Mouse (Mus musculus) left cerebral cortex, adult 18-20 months (tissue): ENCODE measurements around the gene Zxdc. TPM values are rescaled to one million over a fixed set of nuclear protein-coding genes. Genes with fewer than 3 reads are reported as not detected.

ENCODE experiments used
- DNase-seq, 2 experiments: peaks; one replicate each; pipeline ENCODE4 v3.0.0; 2021 to 2022; ENCODE audit warnings: low spot score in 2 of 2, mixed read lengths in 1 of 2
- total RNA-seq, 2 experiments: library from RNA; stranded (reverse); gene quantifications; 2 replicates each; pipeline ENCODE4 v1.2.3; 2021

Zxdc gene
- total RNA-seq, 2 experiments from 2014 or later: 30.9 to 31.9 TPM

DNA sequence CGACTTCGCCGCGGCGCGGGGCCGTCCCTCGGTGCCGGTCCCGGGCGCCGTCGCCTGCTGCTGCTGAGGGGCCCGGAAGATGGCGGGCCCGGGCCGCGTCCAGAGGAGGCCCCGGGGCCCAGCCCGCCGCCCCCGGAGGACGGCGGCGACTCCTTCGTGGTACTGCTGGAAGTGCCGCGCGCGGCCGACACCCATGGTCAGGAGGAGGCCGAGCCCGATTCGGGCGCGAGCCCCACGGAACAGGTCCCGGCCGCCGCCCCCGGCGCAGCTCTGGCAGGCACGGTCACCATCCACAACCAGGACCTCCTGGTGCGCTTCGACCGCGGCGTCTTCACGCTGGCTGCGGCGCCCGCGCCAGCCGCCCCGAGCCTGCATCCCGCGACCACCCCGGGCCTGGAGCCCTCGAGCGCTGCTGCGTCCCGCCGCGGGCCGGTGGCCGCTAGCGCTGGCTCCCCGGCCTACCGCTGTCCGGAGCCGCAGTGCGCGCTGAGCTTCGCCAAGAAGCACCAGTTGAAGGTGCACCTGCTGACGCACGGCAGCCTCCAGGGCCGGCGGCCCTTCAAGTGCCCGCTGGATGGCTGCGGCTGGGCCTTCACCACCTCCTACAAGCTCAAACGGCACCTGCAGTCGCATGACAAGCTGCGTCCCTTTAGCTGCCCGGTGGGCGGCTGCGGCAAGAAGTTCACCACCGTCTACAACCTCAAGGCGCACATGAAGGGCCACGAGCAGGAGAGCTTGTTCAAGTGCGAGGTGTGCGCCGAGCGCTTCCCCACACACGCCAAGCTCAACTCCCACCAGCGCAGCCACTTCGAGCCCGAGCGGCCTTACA, 647 bp downstream of the Zxdc start:
- DNase-seq: peak; percentile 28 to 50

- DNase-seq: no peak
Observed at GRCm38 (mm10) chr6:90374647-90375046, 5.4 kb downstream of the Zxdc start.

GRCm38 (mm10) chr6:90377708-90378107, 8.4 kb downstream of the Zxdc start:
- DNase-seq: no peak

GRCm38 (mm10) chr6:90381465-90381864, 12.2 kb downstream of the Zxdc start:
- no peak for DNase-seq

DNA sequence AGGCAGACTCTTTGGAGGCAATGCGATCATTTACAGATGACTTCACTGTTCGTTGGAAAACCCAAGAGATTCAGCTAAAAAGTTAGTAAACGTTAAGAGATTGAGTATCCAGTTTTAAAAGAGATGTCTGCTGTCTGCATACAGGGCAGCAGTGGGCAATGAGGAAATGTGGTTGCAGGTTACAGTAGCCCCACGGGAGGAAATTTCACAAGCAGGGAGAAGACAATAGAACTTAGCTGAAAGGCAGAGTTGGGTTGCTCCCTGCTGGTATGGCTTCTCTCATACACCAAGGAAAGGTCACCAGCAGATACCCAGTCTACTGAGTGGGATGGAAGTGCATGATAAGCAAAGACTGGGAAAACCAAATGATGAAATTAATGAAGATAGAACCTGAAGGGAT, 21.3 kb downstream of the Zxdc start:
- no peak for DNase-seq

- no peak for DNase-seq
Observed at GRCm38 (mm10) chr6:90393948-90394347, 24.7 kb downstream of the Zxdc start.

DNA sequence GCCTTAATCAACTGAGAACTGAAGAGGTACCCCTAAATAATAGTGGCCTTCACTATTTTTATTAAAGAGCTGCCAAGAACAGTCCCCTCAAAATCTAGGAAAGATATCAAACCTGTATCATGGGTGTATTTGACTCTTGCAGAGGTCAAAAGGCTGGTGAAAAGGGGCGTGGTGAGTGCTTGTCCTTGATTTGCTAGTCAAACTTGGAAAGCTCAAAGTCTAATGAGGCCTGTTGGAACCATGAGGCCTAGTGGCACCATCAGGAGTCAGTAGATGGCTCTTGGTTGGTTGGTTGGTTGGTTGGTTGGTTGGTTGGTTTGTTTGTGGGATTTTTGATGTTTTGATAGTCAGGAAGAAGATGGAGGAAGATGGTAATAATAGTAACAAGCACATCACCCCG, 26.5 kb downstream of the Zxdc start:
- no peak for DNase-seq

- DNase-seq: no peak
Observed at GRCm38 (mm10) chr6:90397291-90397690, 28.0 kb downstream of the Zxdc start.

DNA sequence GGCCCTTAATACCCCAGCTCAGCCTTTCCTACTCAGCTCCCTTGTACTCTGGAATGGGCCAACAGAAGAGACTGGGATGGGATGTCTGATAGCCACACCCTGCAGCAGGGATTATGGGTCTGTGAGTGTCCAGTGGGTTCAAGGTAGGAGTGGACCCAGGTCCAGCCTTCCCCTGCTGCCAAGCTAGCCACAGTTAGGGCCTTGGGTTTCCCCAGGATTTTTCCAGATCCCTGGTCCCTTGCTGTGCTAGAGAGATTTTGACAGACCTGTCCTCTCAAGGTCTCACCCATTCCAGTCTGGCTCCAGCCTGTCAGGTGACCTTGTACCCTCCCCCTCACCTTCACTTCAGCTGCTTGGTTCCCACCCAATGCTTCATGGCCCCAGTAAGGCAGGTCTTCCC, 39.3 kb downstream of the Zxdc start:
- no peak for DNase-seq

DNA sequence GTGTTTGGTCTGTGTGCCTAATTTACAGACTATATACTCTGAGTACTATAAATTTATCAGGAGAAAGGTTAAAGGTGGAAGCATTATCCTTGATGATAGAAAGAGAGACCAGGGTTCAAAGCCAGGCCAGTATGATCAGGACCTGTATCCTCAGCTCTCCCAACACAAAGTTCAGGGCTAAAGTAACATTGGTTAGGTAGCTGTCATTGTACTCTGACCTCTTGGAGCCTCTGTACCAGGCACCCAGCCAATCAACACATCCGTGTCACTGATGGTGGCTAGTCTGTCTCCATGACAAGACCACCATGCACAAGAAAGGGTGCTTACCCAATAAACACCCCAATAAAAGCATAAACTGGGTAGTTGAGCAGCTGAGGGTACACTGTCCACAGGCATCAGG, 41.7 kb downstream of the Zxdc start:
- DNase-seq: no peak

GRCm38 (mm10) chr6:90411926-90412325, 42.6 kb downstream of the Zxdc start:
- no peak for DNase-seq

DNA sequence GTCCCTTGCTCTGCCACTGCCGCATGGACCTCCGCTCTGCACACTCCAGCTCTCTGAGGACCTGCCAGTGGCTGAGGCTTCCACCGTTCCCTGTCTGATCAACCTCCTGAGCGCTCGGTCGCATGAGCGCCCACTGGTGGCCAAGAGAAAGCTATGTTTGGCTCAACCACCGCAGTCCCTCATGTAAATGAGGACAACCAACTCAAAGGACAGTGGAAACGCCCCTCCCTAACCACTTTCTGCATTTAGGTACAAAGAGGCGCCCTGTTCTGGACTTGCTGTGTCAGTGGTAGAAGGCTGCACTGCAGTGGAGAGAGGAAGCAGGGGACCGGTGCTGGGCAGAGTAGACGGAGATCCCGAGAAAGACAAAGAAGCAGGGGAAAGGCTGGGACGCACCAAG, 53.3 kb downstream of the Zxdc start:
- peak; percentile 84 to 88 for DNase-seq

GRCm38 (mm10) chr6:90425361-90425760, 56.1 kb downstream of the Zxdc start:
- DNase-seq: no peak

- DNase-seq: no peak
Observed at GRCm38 (mm10) chr6:90426003-90426402, 56.7 kb downstream of the Zxdc start.

DNA sequence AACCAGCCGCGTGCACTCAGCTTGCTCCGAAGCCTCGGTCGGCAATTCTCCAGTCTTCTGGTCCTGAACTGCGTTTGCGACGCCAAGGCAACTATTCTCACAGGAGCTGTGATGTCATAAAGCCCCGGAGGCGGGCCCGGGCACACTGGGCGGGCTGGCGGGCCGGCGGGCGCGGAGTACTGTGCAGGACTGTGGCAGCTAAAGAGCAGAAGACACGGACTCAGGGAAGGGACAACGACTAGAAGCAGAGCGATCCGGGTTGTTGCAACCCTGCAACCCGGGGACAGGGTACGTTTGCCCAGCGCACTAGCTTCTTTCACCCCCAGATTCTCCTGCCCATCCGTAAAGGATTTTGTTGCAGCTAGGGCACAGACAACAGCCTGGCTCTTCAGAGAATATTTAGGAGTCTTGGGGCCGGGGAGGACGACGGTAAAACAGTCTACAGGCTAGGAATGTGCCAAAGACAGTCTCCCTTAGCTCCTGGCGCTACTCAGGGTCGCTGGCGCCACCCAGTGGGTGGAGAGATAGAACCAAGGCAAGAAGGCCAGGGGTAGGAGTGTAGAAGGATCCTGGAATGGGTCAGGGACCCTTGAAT, 59.2 kb downstream of the Zxdc start, which contains the start of gene Cfap100:
Cfap100 (minus strand) TSS at position 418 of the 595 bp plus-strand sequence.
- DNase-seq: peak; percentile 68 to 76

GRCm38 (mm10) chr6:90429911-90430310, 60.6 kb downstream of the Zxdc start:
- DNase-seq: peak; percentile 44 to 63

- peak; percentile 64 to 68 for DNase-seq
Observed at GRCm38 (mm10) chr6:90431487-90431886, 62.2 kb downstream of the Zxdc start.

- DNase-seq: no peak
Observed at GRCm38 (mm10) chr6:90434687-90435086, 65.4 kb downstream of the Zxdc start.

DNA sequence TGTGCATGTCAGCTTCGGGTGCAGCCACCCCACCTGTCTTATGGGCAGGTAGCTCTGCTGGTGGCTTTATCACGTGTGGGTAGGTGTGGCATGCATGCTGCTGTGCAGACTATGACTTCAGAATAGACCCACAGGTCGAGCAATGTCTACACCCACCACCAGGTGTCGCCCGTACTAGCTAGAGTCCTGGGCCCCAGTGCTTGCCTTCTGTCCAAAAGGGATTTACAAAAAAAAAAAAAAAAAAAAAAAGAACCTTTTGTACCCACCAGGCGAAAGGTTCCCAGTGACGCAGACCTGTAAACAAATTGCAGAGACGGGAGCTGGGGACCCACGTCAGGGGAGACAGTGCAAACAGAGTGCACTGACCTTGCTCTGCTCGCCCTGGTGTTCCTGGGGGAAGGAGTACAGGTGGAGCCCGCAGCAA, 65.9 kb downstream of the Zxdc start:
- peak; percentile 84 to 88 for DNase-seq

DNA sequence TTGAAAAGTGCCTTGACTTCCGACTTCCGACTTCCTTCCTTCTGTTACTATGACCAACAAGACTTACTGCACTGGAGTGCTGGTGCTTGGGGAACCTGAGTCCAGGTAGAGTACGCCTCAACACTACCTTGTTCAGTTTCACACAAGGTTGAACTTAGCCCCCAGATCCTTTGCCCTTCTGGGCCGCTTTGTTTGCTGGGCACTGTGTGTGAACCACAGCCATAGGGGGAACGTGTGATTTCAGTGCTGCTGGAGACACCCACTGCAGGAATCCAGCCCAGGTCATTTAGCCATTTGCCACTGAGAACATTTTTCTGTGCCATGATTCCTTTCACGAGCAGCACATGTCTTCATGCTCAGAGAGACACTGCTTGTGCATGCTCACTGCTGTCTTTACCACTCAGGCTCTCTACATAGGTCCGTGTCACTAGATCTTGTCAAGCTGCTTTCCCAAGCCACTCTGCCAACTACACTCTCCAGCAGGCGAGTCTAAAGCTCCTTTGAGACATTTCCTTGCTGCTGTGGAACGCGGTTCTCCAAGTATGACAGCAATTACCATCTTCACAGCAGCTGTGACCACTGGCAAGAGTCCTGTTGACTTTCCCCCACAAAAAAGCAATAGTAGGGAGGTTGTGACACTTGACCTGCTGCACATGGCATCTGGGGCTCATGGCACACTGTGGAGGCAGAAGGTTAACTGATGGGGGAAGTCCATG, 67.1 kb downstream of the Zxdc start:
- no peak for DNase-seq

DNA sequence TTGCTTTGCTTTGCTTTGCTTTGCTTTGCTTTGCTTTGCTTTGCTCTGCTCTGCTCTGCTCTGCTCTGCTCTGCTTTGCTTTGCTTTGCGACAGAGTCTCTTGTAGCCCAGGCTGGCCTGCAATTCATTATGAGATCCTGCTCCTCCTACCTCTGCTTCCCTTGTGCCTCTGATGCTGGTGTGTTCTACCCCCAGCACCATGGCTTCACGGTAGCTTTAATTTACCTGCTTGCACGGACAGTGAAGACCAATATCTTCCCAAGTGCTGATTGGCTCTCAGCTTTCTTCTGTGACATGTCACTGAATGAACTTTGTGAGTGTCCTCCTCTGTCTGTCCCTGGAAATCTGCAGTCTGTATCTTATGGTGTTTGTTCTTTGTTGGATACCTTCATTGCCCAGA, 67.7 kb downstream of the Zxdc start:
- DNase-seq: no peak

DNA sequence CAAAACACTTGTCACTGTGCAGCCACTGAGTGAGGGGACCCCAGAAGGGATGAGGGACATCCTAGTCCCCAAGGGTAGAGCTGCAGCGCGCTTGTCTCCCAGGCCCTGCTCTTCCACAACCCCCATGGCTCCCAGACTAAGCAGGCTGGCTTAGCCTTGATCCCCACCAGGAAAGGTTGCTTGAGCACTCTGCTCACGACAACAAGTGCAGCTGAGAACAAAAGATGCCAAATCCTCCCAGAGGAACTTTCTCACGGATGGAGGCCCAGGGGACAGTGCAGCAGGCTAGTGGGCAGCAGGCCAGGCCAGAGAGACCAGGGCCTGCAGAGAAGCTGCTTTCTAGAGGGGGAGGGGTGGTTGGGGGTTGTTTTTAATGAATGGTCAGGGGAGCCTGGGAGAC, 77.6 kb downstream of the Zxdc start:
- no peak for DNase-seq
